Mouse (Mus musculus) liver, embryonic 13.5 days (tissue): ENCODE measurements at regions not wholly inside any gene's neighbourhood (a gene's known extent, or its start where the extent isn't known, plus 50 kb on each side); places are given as distances from the start of the nearest gene placed in this dataset.

Experiments used
- ATAC-seq: fragments of 200-750 bp; cut with Nextera tagmentation; 2 replicates; pipeline ENCODE4 v1.8.0; 2017; ENCODE audit warnings: low read depth, mild to moderate bottlenecking, moderate number of reproducible peaks, moderate library complexity
- DNase-seq: peaks from one replicate; pipeline ENCODE4 v3.0.0; 2022
- H3K27ac ChIP-seq: fragments of 300-500 bp; sonication (generic); 2 replicates; pipeline ENCODE4 v1.5.1; 2015; ENCODE audit warnings: moderate library complexity, mild to moderate bottlenecking, inconsistent platforms
- H3K27me3 ChIP-seq: fragments of 300-500 bp; sonication (generic); 2 replicates; pipeline ENCODE4 v1.6.1; 2015; ENCODE audit warnings: mild to moderate bottlenecking, inconsistent platforms
- H3K36me3 ChIP-seq: fragments of 300-500 bp; sonication (generic); 2 replicates; pipeline ENCODE4 v1.6.1; 2015; ENCODE audit warnings: mild to moderate bottlenecking, inconsistent platforms
- H3K4me1 ChIP-seq: fragments of 300-500 bp; sonication (generic); replicated peaks from 2 replicates; pipeline ENCODE4 v1.6.1; 2015; ENCODE audit warnings: inconsistent platforms
- H3K4me2 ChIP-seq: fragments of 300-500 bp; sonication (generic); 2 replicates; pipeline ENCODE4 v1.6.1; 2015; ENCODE audit warnings: inconsistent platforms, mild to moderate bottlenecking, moderate library complexity
- H3K4me3 ChIP-seq: fragments of 300-500 bp; sonication (generic); replicated peaks from 2 replicates; pipeline ENCODE4 v1.5.1; 2015; ENCODE audit warnings: mild to moderate bottlenecking, inconsistent platforms
- H3K9ac ChIP-seq: fragments of 300-500 bp; sonication (generic); 2 replicates; pipeline ENCODE4 v1.6.1; 2015; ENCODE audit warnings: mild to moderate bottlenecking, inconsistent platforms
- H3K9me3 ChIP-seq: fragments of 300-500 bp; sonication (generic); replicated peaks from 2 replicates; pipeline ENCODE4 v1.6.1; 2016; ENCODE audit warnings: inconsistent platforms
- WGBS: fragments of 180-500 bp; shearing (Covaris S2); methylation state at CpG from one replicate; pipeline ENCODE4 v1.1.7; 2015; ENCODE audit not compliant: insufficient replicate concordance; 5-methylcytosine and 5-hydroxymethylcytosine counted together

DNA sequence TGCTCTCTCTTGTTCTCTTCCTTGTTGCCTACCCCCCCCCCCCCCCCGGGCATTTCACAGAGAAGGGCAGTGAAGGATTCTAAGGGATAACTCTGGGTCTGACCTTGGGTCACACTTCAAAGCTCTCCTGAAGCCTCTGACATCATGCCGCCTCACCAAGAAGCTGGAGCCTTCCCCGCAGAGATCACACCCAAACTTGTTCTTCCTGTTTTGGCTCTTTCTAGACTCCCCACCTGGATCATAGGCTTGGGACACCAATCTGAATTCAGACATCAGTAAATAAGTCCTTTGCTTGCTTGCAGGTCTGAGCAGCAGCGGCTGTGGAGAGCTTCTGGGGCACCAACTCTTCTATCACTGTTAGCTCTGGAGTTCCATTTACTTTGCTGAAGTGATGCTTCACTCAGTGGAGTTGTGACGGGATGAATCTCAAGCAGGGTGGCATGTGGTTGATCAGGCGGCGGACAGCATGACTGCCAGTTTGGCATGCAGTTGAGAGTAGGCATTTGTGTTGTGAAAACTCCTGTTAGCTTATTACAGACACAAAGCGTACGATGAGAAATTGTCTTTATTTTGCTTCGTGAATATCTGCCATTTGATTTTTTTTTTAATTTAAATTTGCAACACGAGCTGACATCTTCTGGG lies 226.5 kb upstream of the Adgrl2 start:
- WGBS: 72% methylated on average over 11 of the region's 11 CpGs
- 0 out of 2 replicates have a peak, but pooled peaks cover 6% of the 10 kb centered on the region for H3K4me1 ChIP-seq
- H3K36me3 ChIP-seq: no peaks in the 10 kb centered on the region
- DNase-seq (no peak), ATAC-seq (no peak)
- no peak overlapping the region for H3K4me2 ChIP-seq
- no peaks in the 10 kb centered on the region for H3K27me3 ChIP-seq
- no peak overlapping the region for H3K27ac ChIP-seq
- no peaks in the 10 kb centered on the region for H3K9me3 ChIP-seq
- no peak overlapping the region for H3K9ac ChIP-seq
- H3K4me3 ChIP-seq: no peak overlapping the region

- Histone ChIP-seq H3K27me3 (no peaks in the 10 kb centered on the region), H3K9me3 (no peaks in the 10 kb centered on the region), H3K4me1 (0 out of 2 replicates have a peak, but pooled peaks cover 3% of the 10 kb centered on the region), H3K27ac (no peak overlapping the region), H3K4me2 (no peak overlapping the region), H3K4me3 (no peak overlapping the region), H3K9ac (no peak overlapping the region), H3K36me3 (no peaks in the 10 kb centered on the region)
- ATAC-seq (no peak), DNase-seq (no peak)
- 60% methylated on average over 2 of the region's 2 CpGs for WGBS
These were observed 225.3 kb upstream of the Adgrl2 start for GRCm38 (mm10) chr3:149215691-149216090.

GRCm38 (mm10) chr3:149211909-149212308 lies 221.6 kb upstream of the Adgrl2 start:
- H3K4me3 ChIP-seq: no peak overlapping the region
- H3K4me1 ChIP-seq: no peaks in the 10 kb centered on the region
- no peaks in the 10 kb centered on the region for H3K9me3 ChIP-seq
- ATAC-seq (no peak), DNase-seq (no peak)
- no peak overlapping the region for H3K9ac ChIP-seq
- no peak overlapping the region for H3K27ac ChIP-seq
- no peaks in the 10 kb centered on the region for H3K36me3 ChIP-seq
- no peak overlapping the region for H3K4me2 ChIP-seq
- 75% methylated on average over 7 of the region's 7 CpGs for WGBS
- no peaks in the 10 kb centered on the region for H3K27me3 ChIP-seq

DNA sequence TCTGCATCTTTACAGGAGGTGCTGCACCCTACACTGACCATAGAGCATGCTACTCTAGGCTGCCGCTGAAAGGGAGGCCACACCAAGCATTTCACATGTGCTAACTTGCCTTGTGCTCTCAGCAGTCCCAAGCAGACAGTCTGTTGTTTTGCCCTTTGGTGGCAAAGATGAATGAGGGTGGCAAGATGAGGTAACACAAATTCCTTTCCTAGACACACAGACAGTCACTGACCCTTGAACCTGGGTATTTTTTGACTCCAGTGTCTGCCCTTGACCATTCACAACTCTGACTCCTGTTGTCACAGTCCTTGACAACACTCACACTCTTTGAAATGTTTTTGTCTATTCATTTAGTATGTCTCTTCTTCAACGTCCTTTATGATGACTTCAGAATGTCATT lies 218.9 kb upstream of the Adgrl2 start:
- Histone ChIP-seq H3K36me3 (no peaks in the 10 kb centered on the region), H3K27me3 (no peaks in the 10 kb centered on the region), H3K9me3 (no peaks in the 10 kb centered on the region), H3K4me3 (no peak overlapping the region), H3K27ac (no peak overlapping the region), H3K9ac (no peak overlapping the region), H3K4me2 (no peak overlapping the region), H3K4me1 (no peaks in the 10 kb centered on the region)
- ATAC-seq (no peak), DNase-seq (no peak)
- 56% methylated on average over 2 of the region's 2 CpGs for WGBS

DNA sequence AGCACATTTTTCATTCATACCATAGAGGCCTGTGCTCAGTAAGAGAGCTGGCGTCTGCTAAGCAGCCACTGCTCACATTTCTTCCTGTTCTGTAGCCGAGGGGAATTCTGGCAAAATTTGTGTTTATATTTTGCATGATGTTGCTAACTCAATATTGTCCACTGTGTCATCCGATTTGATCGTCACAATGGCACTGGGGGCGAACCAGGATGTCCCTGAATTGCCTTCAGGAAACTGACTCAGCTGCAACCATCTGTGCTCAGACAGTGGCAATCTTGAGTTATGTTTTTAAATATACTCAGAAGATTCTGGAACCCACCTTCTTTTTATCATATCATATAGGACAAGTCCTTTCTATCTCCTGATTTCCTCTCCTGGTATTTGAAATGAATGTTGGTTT lies 213.1 kb upstream of the Adgrl2 start:
- 52% methylated on average over 5 of the region's 5 CpGs for WGBS
- Histone ChIP-seq H3K27ac (no peak overlapping the region), H3K4me1 (no peaks in the 10 kb centered on the region), H3K4me3 (no peak overlapping the region), H3K9ac (no peak overlapping the region), H3K9me3 (no peaks in the 10 kb centered on the region), H3K36me3 (no peaks in the 10 kb centered on the region), H3K27me3 (no peaks in the 10 kb centered on the region), H3K4me2 (no peak overlapping the region)
- DNase-seq (no peak), ATAC-seq (no peak)

DNA sequence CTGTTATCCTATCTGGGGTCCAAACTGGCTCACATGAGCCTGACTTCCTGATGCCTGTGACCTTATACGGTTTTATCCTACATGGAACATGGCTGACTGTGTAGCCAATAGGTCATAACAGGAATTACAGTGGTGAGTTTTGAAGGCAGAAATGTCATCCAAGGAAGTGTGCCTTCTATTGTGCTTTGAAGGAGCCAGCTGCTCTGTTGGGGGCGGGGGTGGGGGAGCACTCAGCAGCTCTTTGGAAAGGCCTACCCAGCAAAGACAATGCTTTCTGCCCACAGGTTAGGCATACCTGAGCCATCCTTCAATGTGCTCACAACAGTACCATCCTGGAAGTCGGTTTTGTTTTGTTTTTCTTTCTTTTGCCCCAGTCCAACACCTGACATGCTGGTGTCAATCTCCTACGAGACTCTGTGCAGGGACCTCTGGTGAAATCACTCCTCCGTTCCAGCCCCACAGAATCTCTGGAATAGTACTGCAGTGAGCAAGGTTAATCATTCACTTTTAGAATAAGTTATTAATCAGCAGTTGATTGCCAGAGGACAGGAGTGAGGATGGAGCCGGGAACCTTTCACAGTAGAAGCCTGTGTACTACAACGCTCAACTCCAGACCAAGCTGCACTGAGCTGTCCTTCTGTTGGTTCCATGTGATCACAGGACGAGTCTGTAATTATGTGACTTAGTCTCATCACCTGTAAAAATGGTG lies 206.3 kb upstream of the Adgrl2 start:
- H3K27ac ChIP-seq: no peak overlapping the region
- H3K4me1 ChIP-seq: no peaks in the 10 kb centered on the region
- ATAC-seq: peak; percentile 45; the same call in 1 of the 2 replicates
- DNase-seq: no peak
- H3K4me3 ChIP-seq: no peak overlapping the region
- no peaks in the 10 kb centered on the region for H3K9me3 ChIP-seq
- no peaks in the 10 kb centered on the region for H3K36me3 ChIP-seq
- no peaks in the 10 kb centered on the region for H3K27me3 ChIP-seq
- H3K9ac ChIP-seq: no peak overlapping the region
- WGBS: 60% methylated on average over 8 of the region's 8 CpGs
- no peak overlapping the region for H3K4me2 ChIP-seq

- H3K4me1 ChIP-seq: no peaks in the 10 kb centered on the region
- WGBS: 71% methylated on average over 19 of the region's 19 CpGs
- no peak for DNase-seq
- no peak for ATAC-seq
- H3K9me3 ChIP-seq: no peaks in the 10 kb centered on the region
- no peak overlapping the region for H3K9ac ChIP-seq
- no peak overlapping the region for H3K4me2 ChIP-seq
- H3K27ac ChIP-seq: no peak overlapping the region
- no peak overlapping the region for H3K4me3 ChIP-seq
- H3K27me3 ChIP-seq: no peaks in the 10 kb centered on the region
- no peaks in the 10 kb centered on the region for H3K36me3 ChIP-seq
These were observed 200.7 kb upstream of the Adgrl2 start for GRCm38 (mm10) chr3:149190856-149191576.

GRCm38 (mm10) chr3:149184136-149184551 lies 193.8 kb upstream of the Adgrl2 start:
- no peak overlapping the region for H3K9ac ChIP-seq
- no peaks in the 10 kb centered on the region for H3K27me3 ChIP-seq
- no peaks in the 10 kb centered on the region for H3K9me3 ChIP-seq
- DNase-seq (no peak), ATAC-seq (peak; percentile 67)
- no peaks in the 10 kb centered on the region for H3K36me3 ChIP-seq
- no peak overlapping the region for H3K27ac ChIP-seq
- H3K4me3 ChIP-seq: no peak overlapping the region
- H3K4me1 ChIP-seq: peaks cover 10% of the 10 kb centered on the region; the same call in 1 of the 2 replicates
- H3K4me2 ChIP-seq: peak overlapping the region; percentile 38
- 9% methylated on average over 12 of the region's 12 CpGs for WGBS

- H3K9ac ChIP-seq: no peak overlapping the region
- H3K4me2 ChIP-seq: no peak overlapping the region
- no peak overlapping the region for H3K27ac ChIP-seq
These were observed 191.7 kb upstream of the Adgrl2 start for GRCm38 (mm10) chr3:149182095-149182494.

GRCm38 (mm10) chr3:149180129-149180528 lies 189.8 kb upstream of the Adgrl2 start:
- Histone ChIP-seq H3K9ac (no peak overlapping the region), H3K27me3 (no peaks in the 10 kb centered on the region), H3K36me3 (no peaks in the 10 kb centered on the region), H3K4me1 (peaks cover 10% of the 10 kb centered on the region; the same call in 1 of the 2 replicates), H3K9me3 (no peaks in the 10 kb centered on the region), H3K4me3 (no peak overlapping the region), H3K4me2 (no peak overlapping the region), H3K27ac (no peak overlapping the region)
- WGBS: 76% methylated on average over 8 of the region's 8 CpGs
- DNase-seq (no peak), ATAC-seq (no peak)

More at GRCm38 (mm10) chr3:149182095-149182494, 191.7 kb upstream of the Adgrl2 start:
- ATAC-seq (no peak), DNase-seq (no peak)
- H3K4me3 ChIP-seq: no peak overlapping the region
- H3K4me1 ChIP-seq: peaks cover 10% of the 10 kb centered on the region; the same call in 1 of the 2 replicates
- no peaks in the 10 kb centered on the region for H3K9me3 ChIP-seq
- WGBS: 76% methylated on average over 5 of the region's 5 CpGs
- H3K27me3 ChIP-seq: no peaks in the 10 kb centered on the region
- H3K36me3 ChIP-seq: no peaks in the 10 kb centered on the region

DNA sequence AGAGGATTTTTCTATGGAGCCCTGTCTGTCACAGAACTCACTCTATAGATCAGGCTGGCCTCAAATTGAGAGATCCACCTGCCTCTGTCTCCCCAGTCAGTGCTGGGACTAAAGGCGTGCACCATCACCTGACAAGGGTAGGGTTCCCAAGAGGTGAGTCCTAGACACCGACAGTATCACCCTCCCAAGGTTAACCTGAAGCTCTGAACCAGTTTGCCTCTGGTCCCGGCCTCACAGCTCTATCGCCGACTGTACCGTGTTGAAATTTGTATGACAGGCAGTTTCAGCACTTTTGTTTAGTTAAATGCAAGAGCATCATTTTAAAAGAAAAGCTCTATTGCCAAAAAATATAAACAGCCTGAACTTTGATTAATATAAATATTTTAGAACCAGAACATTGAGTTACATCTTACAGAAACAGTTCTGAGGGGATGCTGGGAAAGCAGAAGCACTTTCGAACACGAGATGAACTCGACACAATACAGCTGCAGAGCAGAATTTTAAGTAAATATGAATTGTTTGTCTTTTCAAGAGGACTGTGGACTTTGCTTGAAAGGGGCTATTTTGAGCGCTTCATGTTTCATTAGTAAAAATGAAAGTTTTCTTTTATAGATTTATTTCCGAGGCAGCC lies 189.2 kb upstream of the Adgrl2 start:
- Histone ChIP-seq H3K9me3 (no peaks in the 10 kb centered on the region), H3K27me3 (no peaks in the 10 kb centered on the region), H3K9ac (no peak overlapping the region), H3K36me3 (no peaks in the 10 kb centered on the region), H3K4me1 (peaks cover 10% of the 10 kb centered on the region; the same call in 1 of the 2 replicates), H3K4me2 (no peak overlapping the region), H3K27ac (no peak overlapping the region), H3K4me3 (no peak overlapping the region)
- ATAC-seq (0 out of 2 replicates have a peak, but pooled peaks have one; percentile 24), DNase-seq (no peak)
- WGBS: 69% methylated on average over 11 of the region's 11 CpGs
